Mouse (Mus musculus): Measurements from ENCODE around the gene Dand5. TPM values are rescaled to one million over a fixed set of nuclear protein-coding genes. Genes with fewer than 3 reads are reported as not detected.

The Dand5 gene
- total RNA-seq (2021) (10 to 100 TPM; 11.5 to 12.2 TPM), polyA plus RNA-seq (2012; rRNA removed) (5.1 and 7.0 TPM in 2 replicates)
- long read RNA-seq, partial matches to known transcripts = 0 of 12 reads
- long read RNA-seq, other reads (novel, unspliced or antisense) = 12 of 12 reads

- DNase-seq = no peak
Measured at GRCm38 (mm10) chr8:84822723-84823122, at the start of gene Dand5. TSS of gene Dand5 (minus strand) at chr8:84822823.

GRCm38 (mm10) chr8:84871376-84872308, 49.0 kb upstream of the Dand5 start, which contains the start of gene Syce2:
TSS of gene Syce2 (plus strand) at chr8:84872111.
- DNase-seq = peak; percentile 88

GRCm38 (mm10) chr8:84856864-84857441, 34.3 kb upstream of the Dand5 start, which contains the start of gene Farsa:
TSS of gene Farsa (plus strand) at chr8:84856989.
- DNase-seq = peak; percentile 94

GRCm38 (mm10) chr8:84856434-84856833, 33.8 kb upstream of the Dand5 start:
- DNase-seq = no peak

- DNase-seq = no peak
Measured at GRCm38 (mm10) chr8:84847684-84848435, 25.2 kb upstream of the Dand5 start.

GRCm38 (mm10) chr8:84846722-84847572, 24.3 kb upstream of the Dand5 start, which contains the start of gene Calr:
TSS of gene Calr (minus strand) at chr8:84846934.
- peak; percentile 100 for DNase-seq

GRCm38 (mm10) chr8:84846094-84846721, 23.6 kb upstream of the Dand5 start:
- DNase-seq = no peak

GRCm38 (mm10) chr8:84845355-84846093, 22.9 kb upstream of the Dand5 start:
- peak; percentile 47 for DNase-seq

- DNase-seq = no peak
Measured at GRCm38 (mm10) chr8:84844397-84845070, 21.9 kb upstream of the Dand5 start.

GRCm38 (mm10) chr8:84841514-84841913, 18.9 kb upstream of the Dand5 start:
- DNase-seq = no peak

GRCm38 (mm10) chr8:84840248-84840999, 17.8 kb upstream of the Dand5 start, which contains the start of gene Rad23a:
TSS of gene Rad23a (minus strand) at chr8:84840665.
- DNase-seq = peak; percentile 94

- no peak for DNase-seq
Measured at GRCm38 (mm10) chr8:84839875-84840247, 17.2 kb upstream of the Dand5 start.

- no peak for DNase-seq
Measured at GRCm38 (mm10) chr8:84839411-84839810, 16.8 kb upstream of the Dand5 start.

GRCm38 (mm10) chr8:84838513-84838912, 15.9 kb upstream of the Dand5 start:
- DNase-seq = no peak

- no peak for DNase-seq
Measured at GRCm38 (mm10) chr8:84837912-84838470, 15.4 kb upstream of the Dand5 start.

- DNase-seq = no peak
Measured at GRCm38 (mm10) chr8:84837149-84837911, 14.7 kb upstream of the Dand5 start.
